ENCODE assay signal across 22 mouse cellular contexts in genomic region chr2:92014248-92014647, GRCm38 (mm10). TPM values are rescaled to one million over a fixed set of nuclear protein-coding genes. Genes with fewer than 3 reads are reported as not detected.
DNase-seq lines count a peak whose midpoint lies in the region; ATAC-seq and TF ChIP-seq lines count a peak whose summit lies in the region.
"Had no signal": no experiment of that assay in that cellular context is flagged by ENCODE, and none has a peak within 500 bp of the region (broad histone marks: within the 10 kb centered on the region; RNA-seq: fewer than 3 reads in every experiment).

No protein-coding gene starts in this region.

- no peaks in the 10 kb centered on the region for H3K9me3 ChIP-seq in stomach, embryonic 15.5 days
- H3K9me3 ChIP-seq in stomach, postnatal 0 days (ENCODE audit: control insufficient read depth, low read length): no peaks in the 10 kb centered on the region
- H3K9me3 ChIP-seq: forebrain, embryonic 13.5 days; forebrain, embryonic 15.5 days; G1E had no signal

- H3K27me3 ChIP-seq in stomach, embryonic 15.5 days (replicated peaks): no peaks in the 10 kb centered on the region
- H3K27me3 ChIP-seq in stomach, postnatal 0 days (ENCODE audit: control insufficient read depth, insufficient read depth, low read length): no peaks in the 10 kb centered on the region
- H3K27me3 ChIP-seq: forebrain, embryonic 15.5 days; Patski had no signal

- no peak overlapping the region for H3K9ac ChIP-seq in stomach, embryonic 15.5 days
- no peak overlapping the region for H3K9ac ChIP-seq in stomach, postnatal 0 days (ENCODE audit: low read length)
- H3K9ac ChIP-seq: forebrain, embryonic 13.5 days; forebrain, embryonic 15.5 days; forebrain, postnatal 0 days had no signal

- peaks cover 53% of the 10 kb centered on the region for H3K4me1 ChIP-seq in stomach, embryonic 15.5 days
- peaks cover 7% of the 10 kb centered on the region; the same call in 1 of the 2 replicates for H3K4me1 ChIP-seq in stomach, postnatal 0 days (replicated peaks; ENCODE audit: control insufficient read depth, insufficient read depth)
- H3K4me1 ChIP-seq: forebrain, embryonic 13.5 days; forebrain, embryonic 15.5 days had no signal

- intact Hi-C loops in gastrocnemius, adult 2 months (cut with DNase I): loop anchor here (5.0 kb wide), 1 partner anchor 168 kb away; no protein-coding TSS in a partner anchor

- no peak overlapping the region for H3K4me2 ChIP-seq in stomach, embryonic 15.5 days
- no peak overlapping the region for H3K4me2 ChIP-seq in stomach, postnatal 0 days (replicated peaks; ENCODE audit: low read depth)
- H3K4me2 ChIP-seq: forebrain, embryonic 13.5 days; forebrain, embryonic 15.5 days had no signal

- no peak overlapping the region for H3K4me3 ChIP-seq in gastrocnemius, adult 2 months
- no peak overlapping the region for H3K4me3 ChIP-seq in stomach, embryonic 15.5 days (replicated peaks)
- H3K4me3 ChIP-seq in stomach, postnatal 0 days (ENCODE audit: low read depth, low read length): no peak overlapping the region
- H3K4me3 ChIP-seq: forebrain, embryonic 13.5 days; forebrain, embryonic 15.5 days had no signal

- WGBS in stomach, embryonic 15.5 days: 79% methylated on average over 6 of the region's 6 CpGs
- WGBS in stomach, postnatal 0 days: 82% methylated on average over 6 of the region's 6 CpGs

- no peak for TF ChIP-seq EP300 in stomach, postnatal 0 days (optimal IDR thresholded peaks at IDR 0.05)

- no peak for DNase-seq in gastrocnemius, adult 2 months
- no peak for DNase-seq in gastrocnemius, postnatal 25 days
- DNase-seq in stomach, postnatal 0 days (ENCODE audit: low spot score): no peak
- DNase-seq in embryo, embryonic 10 days (ENCODE audit: low spot score): no peak
- DNase-seq: adrenal gland, adult 8-10 months; adrenal gland, postnatal 14 days; adrenal gland, postnatal 36 days; B cell, adult 2 months; cerebellum, adult 11-12 months; cerebellum, adult 2 months; cerebellum, adult 9-10 months; cerebellum, postnatal 10 days; cerebellum, postnatal 25 days; forebrain, postnatal 0 days had no signal

- peak overlapping the region; percentile 20; the same call in 1 of the 2 replicates for H3K27ac ChIP-seq in gastrocnemius, adult 2 months
- 0 out of 2 replicates have a peak overlapping the region, but pooled peaks have one; percentile 17 for H3K27ac ChIP-seq in stomach, embryonic 15.5 days
- H3K27ac ChIP-seq in stomach, postnatal 0 days (replicated peaks): no peak overlapping the region
- H3K27ac ChIP-seq: forebrain, embryonic 13.5 days; forebrain, embryonic 15.5 days had no signal

- H3K36me3 ChIP-seq in stomach, embryonic 15.5 days: no peaks in the 10 kb centered on the region
- no peaks in the 10 kb centered on the region for H3K36me3 ChIP-seq in stomach, postnatal 0 days (ENCODE audit: control insufficient read depth, insufficient read depth, low read length)
- H3K36me3 ChIP-seq: forebrain, embryonic 15.5 days; G1E had no signal

- TF ChIP-seq CTCF in gastrocnemius, adult 2 months (IDR thresholded peaks at IDR 0.05): no peak
- no peak for TF ChIP-seq CTCF in stomach, postnatal 0 days (IDR thresholded peaks at IDR 0.05; ENCODE audit: low read depth)

- ATAC-seq in stomach, embryonic 15.5 days (ENCODE audit: insufficient read depth, low FRiP score, low read depth): no peak
- no peak for ATAC-seq in stomach, postnatal 0 days (ENCODE audit: low FRiP score, low TSS enrichment)
- ATAC-seq in common myeloid progenitor, adult 5-6 weeks (replicated peaks; ENCODE audit: low read depth, poor library complexity, severe bottlenecking): peak; percentile 50
- ATAC-seq: activated CD4-positive, CD25-positive, alpha-beta regulatory T cell, adult 4 months; CD4-positive, CD25-positive, alpha-beta regulatory T cell, adult 4 months; forebrain, embryonic 13.5 days; forebrain, embryonic 15.5 days; forebrain, postnatal 0 days; Patski had no signal

RNA-seq across cellular contexts. Expression of gene Creb3l1, which starts 10.1 kb away (rescaled TPM):
- total RNA-seq in gastrocnemius, adult 2 months (2021): 1 to 10 TPM; 2.2 to 6.6 TPM
- 10 to 100 TPM in 1 of 2 experiments, 1 to 10 TPM in 1; 8.0 to 10.3 TPM for total RNA-seq in gastrocnemius, postnatal 25 days (2021)
- 20.4 and 20.6 TPM in 2 replicates for polyA plus RNA-seq in stomach, embryonic 15.5 days (2015; fragmentation: Nextera tagmentation; extraction: Ambion mirVana)
- 13.2 and 15.6 TPM in 2 replicates for polyA plus RNA-seq in stomach, postnatal 0 days (2015; fragmentation: Nextera tagmentation; extraction: Ambion mirVana)
- total RNA-seq in common myeloid progenitor, adult 5-6 weeks (2017): 0.78 TPM in 1 of 2 replicates, not detected in the other

RNA-seq across cellular contexts. Expression of gene Dgkz, which starts 38.6 kb away (rescaled TPM):
- 10 to 100 TPM; 33.7 to 37.5 TPM for total RNA-seq in gastrocnemius, adult 2 months (2021)
- total RNA-seq in gastrocnemius, postnatal 25 days (2021): 10 to 100 TPM; 32.3 to 34.8 TPM
- polyA plus RNA-seq in stomach, embryonic 15.5 days (2015; fragmentation: Nextera tagmentation; extraction: Ambion mirVana): 50.9 and 51.1 TPM in 2 replicates
- polyA plus RNA-seq in stomach, postnatal 0 days (2015; fragmentation: Nextera tagmentation; extraction: Ambion mirVana): 18.6 and 23.2 TPM in 2 replicates
- 102 and 117 TPM in 2 replicates for total RNA-seq in common myeloid progenitor, adult 5-6 weeks (2017)
